Mouse (Mus musculus) G1E (cell line): ENCODE measurements around the gene Shisa9. TPM values are rescaled to one million over a fixed set of nuclear protein-coding genes. Genes with fewer than 3 reads are reported as not detected.
"Not testable (repeated sequence)": the region's sequence is repeated elsewhere in the genome, so short reads cannot be mapped to it uniquely, and the experiment has no call there.

Experiments used
- ATAC-seq: 2 replicates; pipeline ENCODE4 v1.8.0; 2016; ENCODE audit warnings: mild to moderate bottlenecking; ENCODE audit not compliant: insufficient number of reproducible peaks, poor library complexity, low FRiP score, severe bottlenecking; ENCODE audit errors: extremely low read depth
- DNase-seq: peaks from one replicate; pipeline ENCODE4 v3.0.0; 2012; ENCODE audit warnings: low spot score
- H3K27me3 ChIP-seq: 2 replicates; pipeline ENCODE4 v1.6.1; 2012; ENCODE audit warnings: mild to moderate bottlenecking, low read length, inconsistent platforms; ENCODE audit not compliant: insufficient read depth
- H3K36me3 ChIP-seq: replicated peaks from 2 replicates; pipeline ENCODE3; 2012; ENCODE audit warnings: mild to moderate bottlenecking, inconsistent platforms
- H3K4me1 ChIP-seq: 2 replicates; pipeline ENCODE4 v1.6.1; 2012; ENCODE audit warnings: low read depth, low read length, inconsistent platforms, mixed read lengths; ENCODE audit not compliant: insufficient read depth
- H3K4me3 ChIP-seq: 2 replicates; pipeline ENCODE4 v1.5.1; 2012; ENCODE audit warnings: low read depth, mild to moderate bottlenecking, inconsistent platforms, low read length, moderate library complexity, mixed read lengths
- H3K9me3 ChIP-seq: replicated peaks from 2 replicates; pipeline ENCODE4 v1.6.1; 2012; ENCODE audit warnings: inconsistent platforms
- CTCF ChIP-seq: IDR thresholded peaks from 2 replicates; pipeline ENCODE4 v1.5.1; 2012; ENCODE audit warnings: low read depth, low read length, inconsistent platforms, mixed read lengths
- GATA1 ChIP-seq: IDR thresholded peaks from 2 replicates; pipeline ENCODE4 v1.6.1; 2012; ENCODE audit warnings: borderline replicate concordance, low read length, inconsistent platforms, mixed read lengths
- GATA2 ChIP-seq: IDR thresholded peaks from 2 replicates; pipeline ENCODE4 v1.6.1; 2012; ENCODE audit warnings: low read depth, low read length, inconsistent platforms, borderline replicate concordance
- POLR2AphosphoS5 ChIP-seq: IDR thresholded peaks from 2 replicates; pipeline ENCODE4 v1.6.1; 2012; ENCODE audit warnings: low read depth, low read length, inconsistent platforms; ENCODE audit not compliant: insufficient replicate concordance
- TAL1 ChIP-seq: conservative IDR thresholded peaks from 2 replicates; pipeline ENCODE4 v1.6.1; 2012; ENCODE audit warnings: low read depth, low read length, inconsistent platforms, mixed read lengths
- polyA plus RNA-seq: library from polyadenylated mRNA; stranded (reverse); fragments of >175 nt; gene quantifications from 2 replicates; pipeline ENCODE4 v1.2.3, GENCODE M21; 2012
- total RNA-seq, 2 experiments: library from RNA; stranded (forward) in 1 of 2; stranded (reverse) in 1 of 2; fragments of 200-1000 nt in 1 of 2; fragments of >200 nt in 1 of 2; fragmentation: Nextera tagmentation in 1 of 2; gene quantifications; 2 replicates each; pipeline ENCODE4 v1.2.3; 2014 to 2017

The Shisa9 gene
- total RNA-seq (2014; fragmentation: Nextera tagmentation) (23.3 TPM in 1 of 2 replicates, not detected in the other), total RNA-seq (2017) (under 0.01 and 0.11 TPM in 2 replicates), polyA plus RNA-seq (not detected in 2 replicates)

GRCm38 (mm10) chr16:11983616-11984270 lies at the start of gene Shisa9:
Gene Shisa9 (plus strand): TSS chr16:11984113.
- Histone ChIP-seq H3K36me3 (no peaks in the 10 kb centered on the region), H3K27me3 (peaks cover 24% of the 10 kb centered on the region; the same call in 1 of the 2 replicates), H3K9me3 (no peaks in the 10 kb centered on the region), H3K4me3 (no peak within 1 kb of the TSS), H3K4me1 (no peaks in the 10 kb centered on the region)
- ATAC-seq, result no peak
- no peak for TF ChIP-seq POLR2AphosphoS5
- TF ChIP-seq GATA2, result no peak
- TF ChIP-seq TAL1, result no peak
- TF ChIP-seq GATA1, result no peak
- TF ChIP-seq CTCF, result no peak
- no peak for DNase-seq

- Histone ChIP-seq H3K27me3 (peaks cover 12% of the 10 kb centered on the region), H3K4me3 (no peak overlapping the region), H3K9me3 (peaks cover 5% of the 10 kb centered on the region; the same call in 1 of the 2 replicates), H3K36me3 (no peaks in the 10 kb centered on the region), H3K4me1 (no peaks in the 10 kb centered on the region)
- DNase-seq (no peak), ATAC-seq (no peak)
- no peak for TF ChIP-seq GATA1
- TF ChIP-seq GATA2, result no peak
- no peak for TF ChIP-seq POLR2AphosphoS5
- TF ChIP-seq TAL1, result no peak
- TF ChIP-seq CTCF, result peak; percentile 63; the same call in 1 of the 2 replicates
Measured at GRCm38 (mm10) chr16:11940477-11940876, 43.4 kb upstream of the Shisa9 start.

GRCm38 (mm10) chr16:11960691-11961090 lies 23.2 kb upstream of the Shisa9 start:
- H3K4me1 ChIP-seq, result no peaks in the 10 kb centered on the region
- DNase-seq, result no peak
- H3K9me3 ChIP-seq, result no peaks in the 10 kb centered on the region
- no peak for ATAC-seq
- TF ChIP-seq TAL1 (no peak), POLR2AphosphoS5 (no peak), GATA1 (no peak), CTCF (no peak), GATA2 (no peak)
- H3K27me3 ChIP-seq, result no peaks in the 10 kb centered on the region
- H3K4me3 ChIP-seq, result no peak overlapping the region
- H3K36me3 ChIP-seq, result no peaks in the 10 kb centered on the region

GRCm38 (mm10) chr16:11966041-11966440 lies 17.9 kb upstream of the Shisa9 start:
- Histone ChIP-seq H3K27me3 (no peaks in the 10 kb centered on the region), H3K36me3 (no peaks in the 10 kb centered on the region), H3K9me3 (no peaks in the 10 kb centered on the region), H3K4me3 (no peak overlapping the region), H3K4me1 (no peaks in the 10 kb centered on the region)
- ATAC-seq (no peak), DNase-seq (no peak)
- TF ChIP-seq GATA2 (no peak), TAL1 (no peak), GATA1 (no peak), CTCF (no peak), POLR2AphosphoS5 (no peak)

- DNase-seq, ATAC-seq, H3K4me3 ChIP-seq, H3K36me3 ChIP-seq, H3K27me3 ChIP-seq, H3K4me1 ChIP-seq, H3K9me3 ChIP-seq: not testable (repeated sequence)
Measured at GRCm38 (mm10) chr16:11966810-11967209, 17.1 kb upstream of the Shisa9 start.

GRCm38 (mm10) chr16:11967579-11967978 lies 16.3 kb upstream of the Shisa9 start:
- Histone ChIP-seq H3K4me3 (no peak overlapping the region), H3K4me1 (no peaks in the 10 kb centered on the region), H3K27me3 (no peaks in the 10 kb centered on the region), H3K9me3 (no peaks in the 10 kb centered on the region), H3K36me3 (no peaks in the 10 kb centered on the region)
- TF ChIP-seq GATA2, result no peak
- TF ChIP-seq GATA1, result no peak
- no peak for TF ChIP-seq POLR2AphosphoS5
- TF ChIP-seq TAL1, result no peak
- TF ChIP-seq CTCF, result no peak
- no peak for ATAC-seq
- no peak for DNase-seq

GRCm38 (mm10) chr16:11973707-11974106 lies 10.2 kb upstream of the Shisa9 start:
- no peaks in the 10 kb centered on the region for H3K36me3 ChIP-seq
- ATAC-seq (no peak), DNase-seq (no peak)
- H3K9me3 ChIP-seq, result no peaks in the 10 kb centered on the region
- no peaks in the 10 kb centered on the region for H3K4me1 ChIP-seq
- no peak for TF ChIP-seq POLR2AphosphoS5
- no peak for TF ChIP-seq TAL1
- no peak for TF ChIP-seq CTCF
- TF ChIP-seq GATA1, result no peak
- TF ChIP-seq GATA2, result no peak
- H3K27me3 ChIP-seq, result no peaks in the 10 kb centered on the region
- no peak overlapping the region for H3K4me3 ChIP-seq
